Mouse (Mus musculus) heart, embryonic 11.5 days (tissue): ENCODE data around the gene Gm49369. TPM values are rescaled to one million over a fixed set of nuclear protein-coding genes. Genes with fewer than 3 reads are reported as not detected.

Experiments used
- ATAC-seq: fragments of 200-750 bp; cut with Nextera tagmentation; replicated peaks from 2 replicates; pipeline ENCODE4 v1.8.0; 2017; ENCODE audit warnings: moderate library complexity; ENCODE audit not compliant: insufficient number of reproducible peaks, low FRiP score, low TSS enrichment
- H3K27ac ChIP-seq: fragments of 300-500 bp; sonication (generic); 2 replicates; pipeline ENCODE4 v1.5.1; 2014; ENCODE audit warnings: mild to moderate bottlenecking, low read depth, low read length
- H3K27me3 ChIP-seq: fragments of 300-500 bp; sonication (generic); 2 replicates; pipeline ENCODE4 v1.6.1; 2014; ENCODE audit warnings: mild to moderate bottlenecking, low read length, mixed read lengths; ENCODE audit not compliant: control insufficient read depth, insufficient read depth
- H3K36me3 ChIP-seq: fragments of 300-500 bp; sonication (generic); 2 replicates; pipeline ENCODE4 v1.6.1; 2014; ENCODE audit warnings: mild to moderate bottlenecking, low read length, moderate library complexity, mixed read lengths; ENCODE audit not compliant: control insufficient read depth, insufficient read depth
- H3K4me1 ChIP-seq: fragments of 300-500 bp; sonication (generic); 2 replicates; pipeline ENCODE4 v1.6.1; 2014; ENCODE audit warnings: low read length; ENCODE audit not compliant: control insufficient read depth, insufficient read depth
- H3K4me2 ChIP-seq: fragments of 300-500 bp; sonication (generic); 2 replicates; pipeline ENCODE4 v1.6.1; 2014; ENCODE audit warnings: mild to moderate bottlenecking, moderate library complexity
- H3K4me3 ChIP-seq: fragments of 300-500 bp; sonication (generic); 2 replicates; pipeline ENCODE4 v1.5.1; 2014; ENCODE audit warnings: low read depth, low read length
- H3K9ac ChIP-seq: fragments of 300-500 bp; sonication (generic); 2 replicates; pipeline ENCODE4 v1.6.1; 2014; ENCODE audit warnings: mild to moderate bottlenecking, low read depth, low read length, moderate library complexity
- H3K9me3 ChIP-seq: fragments of 300-500 bp; sonication (generic); replicated peaks from 2 replicates; pipeline ENCODE4 v1.6.1; 2016; ENCODE audit warnings: low read length; ENCODE audit not compliant: control insufficient read depth
- WGBS: fragments of 180-500 bp; shearing (Covaris S2); extraction: QIAGEN DNeasy Blood & Tissue Kit; methylation state at CpG from one replicate; pipeline ENCODE4 v1.1.7; 2014; ENCODE audit not compliant: insufficient replicate concordance; 5-methylcytosine and 5-hydroxymethylcytosine counted together
- polyA plus RNA-seq: library from polyadenylated mRNA; unstranded; fragments of >200 nt; fragmentation: Nextera tagmentation; extraction: Ambion mirVana; gene quantifications from 2 replicates; pipeline ENCODE4 v1.2.1, GENCODE M21; 2014

Gene Gm49369
- 1.9 TPM in 1 of 2 replicates, not detected in the other for polyA plus RNA-seq

GRCm38 (mm10) chr7:142382567-142382966 is at the start of gene Gm49369:
Gene Gm49369, minus strand, starts transcription at chr7:142382667.
- H3K27ac ChIP-seq: no peak within 1 kb of the TSS
- no peak within 1 kb of the TSS for H3K4me2 ChIP-seq
- 98% methylated on average over 5 of the region's 5 CpGs for WGBS

DNA sequence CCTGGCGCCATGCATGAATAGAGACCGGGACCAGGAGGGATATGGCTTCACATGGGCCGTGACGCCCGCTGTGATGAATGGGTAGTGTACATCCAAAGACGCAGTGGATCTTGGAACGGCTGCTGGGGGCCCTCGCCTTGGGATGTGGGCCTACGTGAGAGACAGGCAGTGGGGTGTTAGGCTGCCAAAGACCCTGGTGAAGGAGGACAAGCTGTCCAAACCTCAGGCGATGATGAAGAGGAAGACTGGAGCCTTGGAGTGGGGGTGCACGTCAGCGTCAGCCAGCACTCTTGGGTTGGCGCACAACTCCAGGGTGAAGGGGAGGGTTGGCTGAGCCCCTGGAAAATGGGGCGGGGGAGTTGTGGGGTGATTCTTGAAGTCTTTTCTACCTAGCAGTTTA is 48.6 kb upstream of the Gm49369 start:
- H3K9me3 ChIP-seq: no peaks in the 10 kb centered on the region
- H3K36me3 ChIP-seq: no peaks in the 10 kb centered on the region
- ATAC-seq: no peak
- H3K4me2 ChIP-seq: no peak overlapping the region
- no peaks in the 10 kb centered on the region for H3K27me3 ChIP-seq
- H3K9ac ChIP-seq: no peak overlapping the region
- H3K4me3 ChIP-seq: no peak overlapping the region
- H3K4me1 ChIP-seq: peaks cover 30% of the 10 kb centered on the region
- H3K27ac ChIP-seq: no peak overlapping the region
- 84% methylated on average over 14 of the region's 14 CpGs for WGBS

More at GRCm38 (mm10) chr7:142382567-142382966, at the start of gene Gm49369:
- peaks cover 59% of the 10 kb centered on the region for H3K36me3 ChIP-seq
- peaks cover 23% of the 10 kb centered on the region for H3K4me1 ChIP-seq
- no peak for ATAC-seq
- no peak within 1 kb of the TSS for H3K9ac ChIP-seq
- no peak within 1 kb of the TSS for H3K4me3 ChIP-seq
- H3K9me3 ChIP-seq: no peaks in the 10 kb centered on the region
- H3K27me3 ChIP-seq: no peaks in the 10 kb centered on the region

DNA sequence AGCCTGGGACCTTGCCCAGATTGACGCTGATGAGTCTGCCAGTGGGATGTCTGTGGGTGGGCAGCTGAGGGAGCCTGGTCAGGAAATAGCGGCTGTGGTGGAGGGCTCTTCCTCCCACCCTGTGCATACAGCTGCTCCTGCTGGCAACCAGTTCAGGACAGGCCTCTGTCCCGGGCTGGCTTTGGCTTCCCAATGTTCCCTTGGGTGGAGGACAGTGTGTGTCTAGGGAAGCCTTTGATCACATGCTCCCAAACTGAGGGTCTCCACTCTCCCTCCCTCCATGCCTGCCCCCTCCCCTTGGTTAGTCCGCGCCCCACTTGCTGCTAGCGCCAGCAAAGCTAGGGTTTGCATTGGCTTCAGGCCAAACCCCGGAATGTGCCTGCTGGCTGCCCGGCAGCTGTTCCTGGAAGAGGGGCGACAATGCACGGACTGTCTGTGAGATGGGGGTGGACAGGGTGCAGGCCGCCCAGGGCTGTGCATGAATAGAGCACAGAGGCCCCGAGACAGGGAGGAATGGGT is 47.8 kb upstream of the Gm49369 start:
- H3K27me3 ChIP-seq: no peaks in the 10 kb centered on the region
- peak overlapping the region; percentile 43; the same call in 1 of the 2 replicates for H3K27ac ChIP-seq
- no peaks in the 10 kb centered on the region for H3K36me3 ChIP-seq
- no peaks in the 10 kb centered on the region for H3K9me3 ChIP-seq
- peaks cover 30% of the 10 kb centered on the region for H3K4me1 ChIP-seq
- H3K4me2 ChIP-seq: no peak overlapping the region
- 40% methylated on average over 12 of the region's 12 CpGs for WGBS
- peak; percentile 64; the same call in 1 of the 2 replicates for ATAC-seq
- H3K9ac ChIP-seq: no peak overlapping the region
- H3K4me3 ChIP-seq: no peak overlapping the region

DNA sequence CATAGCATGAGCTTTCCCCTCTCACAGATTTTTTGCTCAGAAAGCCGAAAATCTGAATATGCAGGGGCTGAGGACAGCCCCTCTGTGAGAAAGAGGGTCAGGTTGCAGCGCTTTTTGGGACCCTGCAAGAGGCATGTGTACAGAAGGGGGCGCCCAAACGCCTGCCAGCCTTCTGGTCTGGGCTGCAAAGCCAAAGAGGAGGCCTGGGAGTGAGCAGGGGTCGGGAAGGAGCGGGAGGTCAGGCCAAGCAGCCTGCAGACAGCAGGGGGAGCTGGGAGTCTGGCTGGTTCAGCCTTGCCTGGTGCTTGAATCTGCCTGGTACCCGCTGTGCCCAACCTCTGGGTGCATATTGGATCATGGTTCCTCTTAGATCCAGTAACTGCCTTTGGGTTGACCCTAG is 45.7 kb upstream of the Gm49369 start:
- Histone ChIP-seq H3K27me3 (no peaks in the 10 kb centered on the region), H3K4me1 (peaks cover 18% of the 10 kb centered on the region), H3K4me2 (no peak overlapping the region), H3K9ac (no peak overlapping the region), H3K36me3 (no peaks in the 10 kb centered on the region), H3K4me3 (no peak overlapping the region), H3K27ac (peak overlapping the region; percentile 42), H3K9me3 (no peaks in the 10 kb centered on the region)
- 4% methylated on average over 7 of the region's 7 CpGs for WGBS
- peak; percentile 48; the same call in 1 of the 2 replicates for ATAC-seq

DNA sequence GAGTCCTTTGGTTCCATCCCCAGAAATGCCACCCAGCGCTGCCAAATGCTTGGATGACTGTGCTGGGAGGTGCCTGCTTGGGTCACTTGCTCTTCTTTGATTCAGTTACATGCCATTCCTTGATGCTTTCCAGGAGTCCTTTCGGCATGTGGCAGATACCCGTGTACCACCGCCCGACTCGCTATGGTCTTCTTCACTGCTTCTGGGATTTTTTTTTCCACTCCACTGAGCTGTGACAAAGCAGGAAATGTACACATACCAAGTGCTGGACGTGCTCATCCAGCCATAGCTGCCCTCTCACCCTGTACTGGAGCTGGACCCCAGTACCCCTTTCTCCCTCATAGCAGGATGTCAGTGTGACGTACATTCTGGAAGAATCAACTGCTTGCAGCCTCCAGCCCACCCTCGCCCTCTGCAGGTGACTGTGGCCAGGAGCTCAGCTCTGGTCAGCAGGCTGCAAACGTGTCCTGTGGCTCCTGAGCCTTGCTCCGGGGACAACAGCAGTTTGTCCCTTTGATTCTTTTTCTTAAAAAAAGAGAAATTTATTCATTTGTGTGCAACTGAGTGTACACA is 43.3 kb upstream of the Gm49369 start:
- 0 out of 2 replicates have a peak, but pooled peaks have one; percentile 15 for ATAC-seq
- no peaks in the 10 kb centered on the region for H3K36me3 ChIP-seq
- no peaks in the 10 kb centered on the region for H3K27me3 ChIP-seq
- WGBS: 58% methylated on average over 11 of the region's 11 CpGs
- H3K9ac ChIP-seq: no peak overlapping the region
- H3K4me3 ChIP-seq: no peak overlapping the region
- no peak overlapping the region for H3K27ac ChIP-seq
- no peaks in the 10 kb centered on the region for H3K9me3 ChIP-seq
- H3K4me2 ChIP-seq: no peak overlapping the region
- peaks cover 17% of the 10 kb centered on the region for H3K4me1 ChIP-seq

DNA sequence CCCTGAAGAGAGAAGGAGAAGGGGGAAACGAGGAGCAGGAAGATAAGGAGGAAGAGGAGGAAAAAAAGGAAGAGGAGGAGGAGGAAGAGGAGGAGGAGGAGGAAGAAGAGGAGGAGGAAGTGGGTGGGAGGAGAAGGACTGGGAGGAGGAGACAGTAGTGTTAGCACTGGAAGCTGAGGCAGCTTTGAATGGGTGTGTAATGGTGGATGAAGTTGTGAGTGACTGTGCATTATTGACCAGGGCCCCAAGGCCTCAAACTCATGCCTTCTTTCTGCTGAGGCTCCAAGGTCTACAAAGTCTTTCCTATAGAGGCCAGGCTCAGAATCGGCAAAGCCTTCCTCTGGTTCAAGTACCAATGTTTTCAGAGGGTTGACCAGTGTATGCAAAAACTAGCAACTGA is 39.4 kb upstream of the Gm49369 start:
- Histone ChIP-seq H3K27me3 (no peaks in the 10 kb centered on the region), H3K36me3 (no peaks in the 10 kb centered on the region), H3K4me3 (no peak overlapping the region), H3K9me3 (no peaks in the 10 kb centered on the region), H3K4me1 (no peaks in the 10 kb centered on the region), H3K4me2 (no peak overlapping the region), H3K9ac (no peak overlapping the region), H3K27ac (no peak overlapping the region; the same call in 1 of the 2 replicates)
- no peak for ATAC-seq
- WGBS: 66% methylated on average over 2 of the region's 2 CpGs

DNA sequence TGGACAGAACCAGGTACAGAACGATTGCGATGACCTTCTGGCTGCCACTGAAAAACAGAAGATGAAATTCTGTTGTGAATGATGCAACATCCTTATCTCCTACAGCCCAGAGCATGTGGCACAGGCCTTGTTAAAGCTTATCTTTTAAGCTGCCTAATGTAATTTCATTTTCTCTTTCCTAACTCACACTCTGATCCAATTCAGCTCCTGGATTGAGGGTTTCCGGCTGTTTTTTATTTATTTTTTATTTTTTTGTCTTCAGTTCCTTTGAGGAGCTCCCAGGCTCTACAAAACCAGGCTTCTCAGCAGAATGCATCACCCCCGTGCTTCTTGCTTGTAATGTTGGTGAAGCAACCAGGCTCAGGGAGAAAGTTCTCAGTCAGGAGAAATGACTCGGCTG is 37.4 kb upstream of the Gm49369 start:
- 0 out of 2 replicates have a peak, but pooled peaks have one; percentile 71 for ATAC-seq

GRCm38 (mm10) chr7:142418679-142419078 is 36.2 kb upstream of the Gm49369 start:
- WGBS: 86% methylated on average over 8 of the region's 8 CpGs
- Histone ChIP-seq H3K4me2 (no peak overlapping the region), H3K27me3 (no peaks in the 10 kb centered on the region), H3K4me3 (no peak overlapping the region), H3K9me3 (no peaks in the 10 kb centered on the region), H3K4me1 (no peaks in the 10 kb centered on the region), H3K36me3 (no peaks in the 10 kb centered on the region), H3K27ac (no peak overlapping the region), H3K9ac (no peak overlapping the region)
- ATAC-seq: no peak

More for the DNA sequence above, 37.4 kb upstream of the Gm49369 start:
- H3K4me3 ChIP-seq: no peak overlapping the region
- no peak overlapping the region for H3K4me2 ChIP-seq
- 76% methylated on average over 5 of the region's 5 CpGs for WGBS
- H3K27me3 ChIP-seq: no peaks in the 10 kb centered on the region
- H3K9me3 ChIP-seq: no peaks in the 10 kb centered on the region
- no peak overlapping the region; the same call in 1 of the 2 replicates for H3K27ac ChIP-seq
- H3K36me3 ChIP-seq: no peaks in the 10 kb centered on the region
- no peak overlapping the region for H3K9ac ChIP-seq
- no peaks in the 10 kb centered on the region for H3K4me1 ChIP-seq

- 85% methylated on average over 2 of the region's 2 CpGs for WGBS
Measured at GRCm38 (mm10) chr7:142418027-142418426, 35.6 kb upstream of the Gm49369 start.

More at GRCm38 (mm10) chr7:142418027-142418426, 35.6 kb upstream of the Gm49369 start:
- Histone ChIP-seq H3K4me1 (no peaks in the 10 kb centered on the region), H3K36me3 (no peaks in the 10 kb centered on the region), H3K27me3 (no peaks in the 10 kb centered on the region), H3K4me2 (no peak overlapping the region), H3K9me3 (no peaks in the 10 kb centered on the region), H3K9ac (no peak overlapping the region), H3K27ac (no peak overlapping the region), H3K4me3 (no peak overlapping the region)
- ATAC-seq: no peak
